Mouse (Mus musculus): ENCODE data around the gene Creld2.

The Creld2 gene

GRCm38 (mm10) chr15:88875625-88876081 lies 56.2 kb downstream of the Creld2 start:
- H3K36me3 ChIP-seq (ENCODE audit: insufficient read depth, low read length) = 0 out of 2 replicates have a peak, but pooled peaks cover 3% of the 10 kb centered on the region
- TF ChIP-seq NANOG (IDR thresholded peaks at IDR 0.05; ENCODE audit: borderline replicate concordance, low read length) (no peak), CTCF (conservative IDR thresholded peaks at IDR 0.05; ENCODE audit: low read length) (no peak), POU5F1 (IDR thresholded peaks at IDR 0.05; ENCODE audit: borderline replicate concordance, low read length) (no peak)

More at GRCm38 (mm10) chr15:88875625-88876081, 56.2 kb downstream of the Creld2 start:
- Histone ChIP-seq H3K4me3 (replicated peaks; ENCODE audit: low read length) (peak overlapping the region; percentile 37; the same call in 1 of the 2 replicates), H3K4me1 (replicated peaks; ENCODE audit: low read depth, low read length) (peaks cover 33% of the 10 kb centered on the region), H3K9me3 (ENCODE audit: low read length) (peaks cover 14% of the 10 kb centered on the region), H3K27me3 (ENCODE audit: insufficient read depth, low read length) (0 out of 2 replicates have a peak, but pooled peaks cover 6% of the 10 kb centered on the region)
